Mouse (Mus musculus) adrenal gland, adult 2 months (tissue): ENCODE measurements around the gene Cd164l2. TPM values are rescaled to one million over a fixed set of nuclear protein-coding genes. Genes with fewer than 3 reads are reported as not detected.

Experiments used
- DNase-seq: peaks from one replicate; pipeline ENCODE4 v3.0.0; 2021
- polyA plus RNA-seq: library from polyadenylated mRNA; depleted of rRNA; stranded (reverse); fragments of >200 nt; gene quantifications from 2 replicates; pipeline ENCODE4 v1.2.3, GENCODE M21; 2012
- total RNA-seq, 2 experiments: library from RNA; stranded (reverse); gene quantifications; 2 replicates each; pipeline ENCODE4 v1.2.3; 2021

Cd164l2 gene
- total and polyA plus RNA-seq, 3 experiments = 1.6 to 4.0 (median 2.5) TPM

DNA sequence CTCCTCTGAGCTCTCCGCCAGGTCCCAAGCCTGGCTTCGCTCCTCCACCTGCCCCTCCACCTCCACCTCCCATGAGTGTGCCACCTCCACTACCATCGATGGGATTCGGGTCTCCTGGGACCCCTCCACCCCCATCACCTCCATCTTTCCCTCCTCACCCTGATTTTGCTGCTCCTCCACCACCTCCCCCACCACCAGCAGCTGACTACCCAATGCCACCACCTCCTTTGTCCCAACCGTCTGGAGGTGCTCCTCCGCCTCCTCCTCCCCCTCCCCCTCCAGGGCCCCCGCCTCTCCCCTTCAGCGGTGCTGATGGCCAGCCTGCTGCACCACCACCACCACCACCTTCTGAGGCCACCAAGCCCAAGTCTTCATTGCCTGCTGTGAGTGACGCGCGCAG, 17.4 kb upstream of the Cd164l2 start:
- no peak for DNase-seq

DNA sequence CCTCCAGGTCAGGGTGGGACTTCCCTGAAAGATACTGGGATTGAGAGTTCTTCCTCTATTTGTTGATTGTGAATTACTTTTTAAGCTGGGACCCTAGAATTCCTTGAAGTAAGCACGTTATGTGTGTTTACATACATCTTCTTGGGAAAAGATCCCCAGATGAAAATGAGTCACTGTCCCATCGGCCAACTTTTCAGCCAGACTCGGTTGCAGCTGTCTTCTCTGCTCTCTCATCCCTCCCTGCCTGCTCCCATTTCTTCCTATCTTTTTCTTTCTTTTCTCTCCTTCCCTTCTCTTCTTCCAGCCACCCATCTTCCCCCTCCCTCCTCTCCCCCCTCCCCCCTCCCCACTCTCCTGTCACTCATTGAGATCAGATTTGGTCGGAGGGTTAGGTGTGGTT, 16.9 kb upstream of the Cd164l2 start:
- no peak for DNase-seq

DNA sequence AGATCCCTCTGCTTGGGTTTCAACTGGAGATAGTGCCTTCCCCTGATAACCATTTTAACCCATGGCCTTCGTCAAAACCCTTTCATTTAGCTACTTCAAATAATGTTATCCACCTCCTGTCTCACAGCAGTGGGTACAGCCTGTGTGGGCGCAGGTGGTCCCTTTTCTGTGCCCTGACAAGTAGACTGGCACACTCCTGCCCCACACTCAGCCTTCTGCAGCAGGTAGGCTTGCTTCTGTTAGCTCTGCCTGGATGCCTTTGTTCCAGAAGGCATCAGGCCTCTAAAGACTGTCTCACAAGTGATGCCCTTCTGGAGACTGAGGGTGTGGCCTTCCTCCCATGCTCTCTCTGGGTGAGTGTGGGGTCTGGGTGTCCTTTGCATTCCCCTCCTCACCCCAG, 15.8 kb upstream of the Cd164l2 start:
- no peak for DNase-seq

DNA sequence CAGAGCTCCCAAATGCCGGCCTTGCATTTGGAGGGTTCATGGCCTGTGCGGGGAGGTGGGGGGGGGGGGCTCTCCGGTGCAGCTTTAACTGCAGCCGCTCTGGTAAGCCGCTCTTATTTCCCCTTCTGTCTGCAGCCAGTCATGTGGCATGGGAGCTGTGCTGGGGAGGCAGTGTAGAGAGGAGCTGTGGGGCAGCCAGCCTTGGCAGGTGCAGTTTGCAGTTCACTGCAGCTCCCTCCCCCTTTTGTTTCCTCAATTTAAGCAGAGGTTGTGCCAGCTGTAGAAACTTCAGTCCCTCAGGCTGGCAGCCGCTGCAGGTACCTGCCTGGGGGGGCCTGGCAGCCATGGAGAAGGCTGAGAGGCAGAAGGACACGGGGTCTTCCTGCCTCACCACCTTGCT, 15.1 kb upstream of the Cd164l2 start:
- no peak for DNase-seq

DNA sequence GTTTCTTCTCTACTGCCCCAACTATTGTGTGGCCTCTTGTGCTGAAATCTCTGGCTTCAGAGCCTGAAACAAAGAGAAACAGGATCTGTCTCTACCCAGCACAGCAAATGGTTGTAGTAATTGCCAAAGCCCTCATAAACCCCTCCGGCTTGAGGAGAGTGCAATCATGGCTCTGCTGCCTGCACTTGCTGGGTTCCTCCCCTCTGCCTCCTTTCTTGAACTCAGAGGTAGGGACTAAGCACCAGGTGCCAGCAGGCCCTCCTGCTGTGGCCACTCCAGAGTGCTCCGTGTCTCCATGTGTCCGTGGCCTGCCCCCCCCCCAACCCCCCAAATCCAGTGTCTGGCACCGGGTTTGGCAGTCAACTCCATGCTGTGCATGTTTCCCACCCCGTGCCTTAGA, 14.6 kb upstream of the Cd164l2 start:
- no peak for DNase-seq

DNA sequence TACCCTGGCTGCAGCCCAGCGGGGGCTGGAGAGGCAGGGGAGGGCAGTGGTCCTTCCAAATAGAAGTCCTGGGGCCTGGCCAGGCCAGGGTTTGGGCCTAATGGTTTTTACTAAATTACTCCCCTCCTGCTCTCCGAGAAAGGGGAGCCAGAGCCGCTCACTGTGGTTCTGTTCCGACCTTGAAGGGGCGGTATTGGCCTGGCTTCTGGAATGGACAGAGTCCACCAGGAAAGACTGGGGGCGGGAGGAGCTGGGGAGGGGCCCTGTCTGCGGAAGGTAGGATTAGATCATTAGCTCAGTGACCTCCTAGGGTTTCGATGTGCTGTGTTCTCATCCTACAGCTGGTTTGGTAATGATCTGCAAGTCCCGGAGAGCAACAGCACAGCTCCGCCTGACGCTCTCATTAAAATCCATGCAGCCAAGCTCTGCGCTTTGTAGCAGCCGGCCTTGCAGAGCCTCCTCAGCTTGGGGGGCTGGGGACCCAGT, 14.1 kb upstream of the Cd164l2 start:
- DNase-seq = peak; percentile 47

- DNase-seq = peak; percentile 37
Measured at GRCm38 (mm10) chr4:133198337-133199180, 13.4 kb upstream of the Cd164l2 start.

DNA sequence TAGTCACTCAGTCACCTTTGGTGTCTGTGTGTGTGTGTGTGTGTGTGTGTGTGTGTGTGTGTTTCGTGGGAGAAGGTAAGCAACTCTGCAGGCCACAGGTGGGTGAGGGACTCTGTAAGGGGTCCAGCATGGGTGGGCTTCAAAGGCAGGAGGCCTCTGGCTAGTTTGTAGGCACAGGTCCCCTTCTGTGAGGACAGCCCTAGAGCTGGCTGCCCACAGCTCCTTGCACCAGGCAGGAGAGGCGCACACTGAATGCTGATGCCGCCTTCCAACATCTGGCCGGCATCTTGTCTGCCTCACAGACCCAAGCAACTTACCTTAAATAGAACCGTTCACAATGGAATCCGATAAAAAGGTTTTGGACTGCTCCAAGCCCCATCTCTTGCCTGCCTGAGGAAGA, 12.2 kb upstream of the Cd164l2 start:
- DNase-seq = no peak

DNA sequence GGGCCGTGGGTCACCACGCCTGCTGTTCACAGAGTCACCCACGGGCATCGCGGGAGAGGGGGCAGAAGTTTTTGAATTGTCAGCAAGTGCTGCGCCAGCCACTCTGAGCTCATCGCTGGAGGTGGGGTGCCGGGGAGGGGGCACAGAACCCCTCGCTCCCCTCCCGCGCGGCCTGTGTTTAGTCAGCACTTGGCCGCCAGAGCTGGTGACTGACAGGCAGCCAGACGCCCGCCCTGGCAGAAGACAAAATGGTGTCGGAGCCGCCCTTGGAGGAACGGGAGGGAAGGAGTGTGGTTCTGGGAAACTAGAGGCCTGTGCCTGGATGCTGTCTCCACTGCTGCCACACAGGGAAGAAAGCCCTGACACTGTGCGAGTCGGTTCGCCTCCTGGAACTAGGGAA, 11.6 kb upstream of the Cd164l2 start:
- DNase-seq = peak; percentile 45

DNA sequence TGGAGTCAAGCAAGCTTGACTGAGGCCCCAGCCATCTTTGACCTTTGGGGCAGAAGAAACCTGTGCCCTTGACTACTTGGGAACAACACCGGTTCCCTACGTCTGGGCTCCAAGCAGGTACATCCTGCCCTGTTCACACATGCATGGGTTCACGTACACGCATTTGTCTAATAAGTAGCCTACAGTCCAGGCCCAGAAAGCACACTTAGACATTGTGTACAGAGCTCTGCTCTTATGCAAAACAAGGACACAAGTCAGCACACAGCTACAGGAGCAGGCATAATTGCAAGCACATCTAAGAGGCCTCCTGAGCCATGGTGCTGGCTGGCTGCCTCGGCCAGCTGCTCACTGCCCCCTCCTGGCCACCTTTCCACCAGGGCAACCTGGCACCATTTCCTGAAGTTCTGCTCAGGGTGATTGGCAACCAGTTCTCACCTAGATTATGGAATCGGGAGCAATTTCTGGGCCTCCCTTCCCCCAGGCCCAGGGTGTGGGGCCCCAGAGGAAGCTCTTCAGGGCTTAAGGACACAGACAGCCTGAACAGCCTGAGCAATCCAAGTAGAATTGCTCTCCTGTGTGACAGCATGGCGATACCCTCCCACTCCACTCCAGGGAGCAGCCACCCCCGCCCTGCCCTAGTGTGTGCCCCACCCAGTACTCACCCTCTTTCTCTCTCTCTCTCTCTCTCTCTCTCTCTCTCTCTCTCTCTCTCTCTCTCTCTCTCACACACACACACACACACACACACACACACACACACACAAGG, 10.7 kb upstream of the Cd164l2 start:
- DNase-seq = peak; percentile 84

GRCm38 (mm10) chr4:133202254-133202653, 9.7 kb upstream of the Cd164l2 start:
- DNase-seq = no peak

DNA sequence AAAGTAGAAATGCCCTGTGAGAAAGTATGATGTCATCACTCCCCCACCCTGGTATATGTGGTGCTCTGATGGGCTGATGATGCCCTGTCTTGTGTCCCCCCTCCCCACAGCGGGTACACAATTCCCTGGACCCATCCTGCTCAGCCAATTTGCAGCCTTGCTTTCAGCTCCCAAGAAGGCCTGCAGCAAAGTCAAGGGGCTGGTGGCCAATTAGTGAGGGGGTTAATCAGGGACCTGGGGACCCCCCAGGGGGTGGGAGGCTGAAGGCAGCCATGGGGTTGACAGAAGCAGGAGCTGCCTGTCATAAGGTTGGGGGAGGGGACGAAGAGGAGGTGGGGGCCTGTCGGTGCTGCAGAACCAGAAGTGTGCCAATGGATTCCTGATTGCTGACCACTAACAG, 8.3 kb upstream of the Cd164l2 start:
- no peak for DNase-seq

DNA sequence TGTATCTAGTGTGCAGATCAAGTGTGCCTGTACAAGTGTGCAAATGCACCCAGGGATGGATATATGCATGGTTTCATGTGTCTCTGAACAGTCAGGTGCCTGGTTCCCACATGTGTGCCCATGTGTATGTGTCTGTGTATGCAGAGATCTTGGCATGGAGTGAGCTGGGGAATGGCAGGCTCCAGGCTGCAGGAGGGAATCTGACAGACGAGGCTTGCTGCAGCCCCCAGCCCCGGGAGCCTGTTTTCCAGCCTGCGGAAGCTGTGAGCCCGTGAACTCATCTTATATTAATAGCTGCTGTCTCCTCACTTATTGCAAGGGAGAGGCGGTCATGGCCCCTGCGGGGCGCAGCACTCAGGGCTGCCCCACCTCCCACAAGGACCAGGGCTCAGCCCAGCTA, 7.6 kb upstream of the Cd164l2 start:
- no peak for DNase-seq

GRCm38 (mm10) chr4:133209366-133209765, 2.6 kb upstream of the Cd164l2 start:
- peak; percentile 51 for DNase-seq

DNA sequence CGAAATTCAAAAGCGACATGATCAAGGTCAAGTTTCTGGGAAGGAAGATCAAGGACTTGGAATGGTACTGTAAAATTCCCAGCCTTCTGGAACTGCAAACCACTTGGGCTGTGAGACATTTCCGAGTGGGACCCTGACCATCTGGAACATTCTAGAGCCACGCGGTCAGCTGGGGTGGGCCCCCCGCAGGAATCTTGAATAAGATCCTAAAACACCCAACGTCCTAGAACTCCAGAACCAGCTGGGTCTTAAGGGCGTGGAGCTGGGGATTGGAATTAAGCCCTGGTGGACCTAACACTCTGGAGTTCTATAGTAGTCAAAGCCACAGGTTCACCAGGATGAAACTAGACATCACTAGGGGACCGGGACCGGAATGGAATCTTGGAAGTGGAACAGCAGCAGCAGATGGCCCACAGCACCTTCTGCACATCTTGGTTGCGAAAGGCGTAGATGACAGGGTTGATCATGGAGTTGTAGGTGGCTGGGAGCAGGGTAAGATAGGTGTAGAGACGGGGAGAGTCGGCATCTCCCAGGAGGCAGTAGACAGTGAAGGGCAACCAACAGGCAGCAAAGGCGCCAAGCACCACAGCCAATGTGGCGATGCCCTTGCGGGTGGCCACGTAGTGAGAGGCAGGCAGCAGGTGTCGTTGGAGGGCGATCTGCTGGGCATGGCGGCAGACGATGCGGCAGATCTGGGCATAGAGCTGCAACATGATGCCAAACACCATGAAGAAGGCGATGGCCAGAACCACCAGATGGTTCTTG, 1.7 kb upstream of the Cd164l2 start:
- DNase-seq = no peak

DNA sequence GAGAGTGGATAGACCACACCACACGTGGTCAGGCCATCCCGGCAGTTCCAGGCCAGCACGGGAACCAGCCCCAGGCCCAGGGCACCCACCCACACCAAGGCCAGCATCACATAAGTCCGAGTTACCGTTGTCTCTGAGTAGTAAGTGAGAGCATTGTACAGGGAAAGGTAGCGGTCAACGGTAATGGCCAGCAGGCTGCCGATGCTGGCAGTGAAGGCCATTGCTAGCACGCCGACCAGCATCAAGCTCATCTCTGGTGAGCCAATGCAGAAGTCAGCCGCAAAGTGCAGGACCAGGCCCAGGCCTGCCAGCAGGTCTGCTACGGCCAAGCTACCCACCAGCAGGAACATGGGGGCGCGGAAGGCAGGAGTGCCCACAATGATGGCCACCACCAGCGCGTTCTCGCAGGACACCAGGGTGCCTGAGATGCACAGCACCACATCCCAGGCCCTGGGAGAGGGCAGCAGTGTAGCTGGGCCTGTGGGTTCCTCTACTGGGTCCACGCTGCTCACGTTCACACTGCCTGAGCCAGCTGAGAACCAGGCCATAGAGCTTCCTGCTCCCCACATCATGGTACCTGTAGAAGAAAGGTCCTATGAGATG, 1.0 kb upstream of the Cd164l2 start:
- DNase-seq = no peak

DNA sequence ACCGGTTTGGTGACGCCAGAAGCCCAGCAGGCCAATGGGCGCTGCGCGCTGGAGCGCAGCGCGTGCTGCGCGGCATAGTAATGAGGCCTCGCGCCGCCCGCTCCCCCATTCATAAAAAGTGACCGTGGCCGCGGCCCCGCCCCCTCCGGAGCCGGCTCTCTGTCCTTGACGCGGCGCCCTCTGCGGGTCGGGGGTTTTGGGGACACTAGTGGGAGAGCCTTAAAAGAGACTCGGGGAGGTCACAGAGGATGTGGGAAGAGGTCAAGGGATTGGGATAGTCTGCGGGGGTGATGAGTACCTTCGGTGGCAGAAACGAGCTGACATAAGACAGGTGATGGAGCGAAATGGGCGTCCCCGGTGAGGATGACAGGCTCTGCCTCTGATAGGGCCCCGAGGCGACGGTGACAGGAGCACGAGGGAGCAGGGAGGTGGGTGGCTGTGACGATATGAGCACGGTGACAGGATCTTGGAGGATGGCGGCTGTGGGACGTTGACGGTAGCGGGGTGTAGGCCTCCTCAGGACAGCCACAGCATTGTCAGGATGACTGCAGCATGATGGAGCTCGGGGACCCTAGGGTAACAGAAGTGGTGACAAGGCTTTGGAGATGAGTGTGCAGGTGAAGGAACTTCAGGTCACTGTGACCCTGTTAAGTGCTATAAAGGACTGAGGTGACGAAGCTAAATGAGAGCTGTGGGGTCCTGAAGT, 784 bp downstream of the Cd164l2 start:
- DNase-seq = peak; percentile 88

- DNase-seq = no peak
Measured at GRCm38 (mm10) chr4:133213268-133213590, 1.3 kb downstream of the Cd164l2 start.

DNA sequence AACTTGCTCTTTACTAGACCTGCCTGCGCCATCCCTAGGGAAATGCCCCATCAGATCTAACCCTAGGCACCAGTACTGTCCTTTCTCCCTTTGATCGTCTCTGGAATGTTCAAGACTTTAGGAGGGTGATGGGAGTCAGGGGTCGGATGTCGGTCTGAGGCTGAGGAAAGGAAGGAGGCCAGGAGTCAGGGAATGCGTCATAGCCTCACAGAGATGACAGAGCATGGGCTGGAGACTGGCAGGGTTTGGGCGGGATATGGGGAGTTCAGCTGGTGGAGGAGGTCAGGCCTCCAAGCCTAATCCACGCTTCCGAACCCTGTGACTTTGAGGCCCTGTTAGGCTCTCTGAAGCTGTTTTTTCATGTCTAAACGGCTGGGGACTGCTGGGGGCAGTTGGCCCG, 1.7 kb downstream of the Cd164l2 start:
- DNase-seq = no peak

DNA sequence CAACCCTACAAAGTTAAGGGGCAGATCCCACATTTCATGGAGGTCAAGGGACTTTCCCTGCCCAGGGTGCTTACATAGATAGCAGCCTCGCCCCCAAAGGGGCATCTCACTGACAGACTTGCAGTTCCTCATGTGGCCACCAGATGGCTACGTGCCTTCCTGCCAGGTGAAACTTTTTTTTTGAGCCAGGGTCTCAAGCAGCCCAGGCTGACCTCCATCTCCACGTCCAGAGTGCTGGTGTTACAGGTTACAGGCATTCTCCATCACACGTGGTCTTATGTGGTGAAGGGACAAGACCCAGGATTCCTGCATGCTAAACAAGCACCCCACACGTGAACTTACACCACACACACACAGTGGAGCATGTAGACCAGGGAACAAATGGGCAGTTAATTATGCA, 5.7 kb downstream of the Cd164l2 start:
- no peak for DNase-seq

GRCm38 (mm10) chr4:133218745-133219144, 6.8 kb downstream of the Cd164l2 start:
- no peak for DNase-seq

- peak; percentile 50 for DNase-seq
Measured at GRCm38 (mm10) chr4:133220656-133221055, 8.7 kb downstream of the Cd164l2 start.
